Mouse (Mus musculus) hindbrain, embryonic 10.5 days (tissue): ENCODE measurements around the gene Gipc1. TPM values are rescaled to one million over a fixed set of nuclear protein-coding genes. Genes with fewer than 3 reads are reported as not detected.

Source experiments
- DNase-seq: peaks from one replicate; pipeline ENCODE4 v3.0.0-alpha.2; 2017; ENCODE audit warnings: low spot score
- H3K27ac ChIP-seq: fragments of 300-500 bp; sonication (generic); 2 replicates; pipeline ENCODE4 v1.5.1; 2016; ENCODE audit warnings: mild to moderate bottlenecking, moderate library complexity
- H3K27me3 ChIP-seq: fragments of 300-500 bp; sonication (generic); 2 replicates; pipeline ENCODE4 v1.6.1; 2016; ENCODE audit warnings: mild to moderate bottlenecking; ENCODE audit not compliant: poor library complexity, insufficient read depth, severe bottlenecking
- H3K36me3 ChIP-seq: fragments of 300-500 bp; sonication (generic); 2 replicates; pipeline ENCODE4 v1.6.1; 2016; ENCODE audit warnings: mild to moderate bottlenecking, moderate library complexity
- H3K4me1 ChIP-seq: fragments of 300-500 bp; sonication (generic); replicated peaks from 2 replicates; pipeline ENCODE4 v1.6.1; 2016; ENCODE audit warnings: mild to moderate bottlenecking
- H3K4me3 ChIP-seq: fragments of 300-500 bp; sonication (generic); 2 replicates; pipeline ENCODE4 v1.5.1; 2016; ENCODE audit warnings: mild to moderate bottlenecking, moderate library complexity
- H3K9me3 ChIP-seq: fragments of 300-500 bp; sonication (generic); 2 replicates; pipeline ENCODE4 v1.6.1; 2016; ENCODE audit warnings: mild to moderate bottlenecking, moderate library complexity
- WGBS: fragments of 180-500 bp; shearing (Covaris S2); methylation state at CpG from one replicate; pipeline ENCODE4 v1.1.7; 2016; 5-methylcytosine and 5-hydroxymethylcytosine counted together
- polyA plus RNA-seq: library from polyadenylated mRNA; unstranded; fragments of >200 nt; fragmentation: Nextera tagmentation; extraction: Ambion mirVana; gene quantifications from 2 replicates; pipeline ENCODE4 v1.2.1, GENCODE M21; 2016

Gipc1 gene
- polyA plus RNA-seq, 1 experiment from 2014 or later: 240 TPM

DNA sequence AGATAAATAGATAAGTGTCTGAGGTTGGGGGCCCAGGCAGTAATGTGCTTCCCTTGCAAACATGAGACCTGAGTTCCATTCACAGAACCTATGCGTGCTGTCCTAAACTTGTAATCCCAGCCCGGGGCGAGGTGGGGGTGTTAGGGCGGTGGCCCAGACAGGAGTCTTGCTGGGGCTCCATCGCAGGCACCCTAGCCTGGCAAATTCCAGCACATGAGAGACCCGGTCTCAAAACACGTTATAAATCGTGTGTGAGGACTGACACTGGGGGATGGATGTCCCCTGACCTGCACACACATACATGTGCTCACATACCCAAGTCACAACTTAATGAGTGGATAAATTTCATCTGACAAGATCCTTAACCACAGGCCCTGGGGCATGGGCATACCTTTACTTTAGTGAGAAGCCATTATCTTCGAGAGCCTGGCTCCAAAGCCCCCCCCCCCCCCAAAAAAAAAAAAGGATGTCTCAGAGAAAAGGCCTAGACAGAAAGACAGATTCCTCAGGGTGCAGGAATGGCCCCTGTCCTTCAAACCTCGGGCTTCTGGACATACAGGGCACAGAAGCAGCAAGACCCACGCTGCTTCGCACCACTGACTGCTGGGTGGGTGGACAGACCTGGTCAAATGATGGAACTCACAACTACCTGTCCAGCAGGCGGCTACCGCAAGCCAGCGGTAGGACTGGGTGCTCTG is 30.6 kb upstream of the Gipc1 start:
- no peak for DNase-seq
- Histone ChIP-seq H3K36me3 (no peaks in the 10 kb centered on the region), H3K9me3 (0 out of 2 replicates have a peak, but pooled peaks cover 3% of the 10 kb centered on the region), H3K4me1 (peaks cover 8% of the 10 kb centered on the region; the same call in 1 of the 2 replicates), H3K27ac (peak overlapping the region; percentile 84), H3K27me3 (peaks cover 10% of the 10 kb centered on the region; the same call in 1 of the 2 replicates), H3K4me3 (peak overlapping the region; percentile 54)
- WGBS: 57% methylated on average over 15 of the region's 15 CpGs

- DNase-seq: peak; percentile 88
- peaks cover 10% of the 10 kb centered on the region; the same call in 1 of the 2 replicates for H3K27me3 ChIP-seq
- peak overlapping the region; percentile 84 for H3K27ac ChIP-seq
- peaks cover 8% of the 10 kb centered on the region; the same call in 1 of the 2 replicates for H3K4me1 ChIP-seq
- WGBS: 11% methylated on average over 23 of the region's 23 CpGs
- H3K4me3 ChIP-seq: peak overlapping the region; percentile 54
- no peaks in the 10 kb centered on the region for H3K36me3 ChIP-seq
- H3K9me3 ChIP-seq: 0 out of 2 replicates have a peak, but pooled peaks cover 3% of the 10 kb centered on the region
Measured at GRCm38 (mm10) chr8:83622389-83622989, 30.0 kb upstream of the Gipc1 start.

- Histone ChIP-seq H3K4me3 (no peak overlapping the region), H3K27me3 (peaks cover 10% of the 10 kb centered on the region; the same call in 1 of the 2 replicates), H3K27ac (no peak overlapping the region), H3K4me1 (peaks cover 8% of the 10 kb centered on the region; the same call in 1 of the 2 replicates), H3K9me3 (0 out of 2 replicates have a peak, but pooled peaks cover under 1% of the 10 kb centered on the region), H3K36me3 (no peaks in the 10 kb centered on the region)
- no peak for DNase-seq
- WGBS: 87% methylated on average over 7 of the region's 7 CpGs
Measured at GRCm38 (mm10) chr8:83623549-83623948, 28.9 kb upstream of the Gipc1 start.

DNA sequence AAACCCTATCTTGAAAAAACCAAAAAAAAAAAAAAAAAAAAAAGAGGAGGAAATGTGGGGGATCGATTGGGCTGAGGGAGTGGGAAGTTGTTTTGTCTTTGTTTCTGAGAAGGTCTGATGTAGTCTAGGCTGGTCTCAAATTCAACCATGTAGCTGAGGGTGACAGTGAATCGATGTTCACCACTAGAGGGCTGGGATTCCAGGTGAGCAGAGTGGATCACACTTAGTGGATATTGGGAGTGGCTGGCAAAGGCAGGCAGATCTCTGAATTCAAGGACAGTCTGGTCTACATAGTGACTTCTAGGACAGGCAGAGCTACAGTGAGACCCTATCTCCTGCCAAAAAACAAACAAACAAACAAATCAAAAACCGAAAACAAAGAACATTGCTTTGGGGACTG is 27.7 kb upstream of the Gipc1 start:
- H3K27ac ChIP-seq: no peak overlapping the region
- H3K4me3 ChIP-seq: no peak overlapping the region
- peaks cover 10% of the 10 kb centered on the region; the same call in 1 of the 2 replicates for H3K27me3 ChIP-seq
- H3K36me3 ChIP-seq: no peaks in the 10 kb centered on the region
- peaks cover 8% of the 10 kb centered on the region; the same call in 1 of the 2 replicates for H3K4me1 ChIP-seq
- 46% methylated on average over 3 of the region's 3 CpGs for WGBS
- DNase-seq: peak; percentile 29
- no peaks in the 10 kb centered on the region for H3K9me3 ChIP-seq

- no peaks in the 10 kb centered on the region for H3K36me3 ChIP-seq
- H3K27me3 ChIP-seq: peaks cover 10% of the 10 kb centered on the region; the same call in 1 of the 2 replicates
- no peaks in the 10 kb centered on the region for H3K9me3 ChIP-seq
- no peak for DNase-seq
- no peak overlapping the region for H3K27ac ChIP-seq
- 91% methylated on average over 6 of the region's 6 CpGs for WGBS
- peaks cover 8% of the 10 kb centered on the region; the same call in 1 of the 2 replicates for H3K4me1 ChIP-seq
- no peak overlapping the region for H3K4me3 ChIP-seq
Measured at GRCm38 (mm10) chr8:83625676-83626299, 26.7 kb upstream of the Gipc1 start.

DNA sequence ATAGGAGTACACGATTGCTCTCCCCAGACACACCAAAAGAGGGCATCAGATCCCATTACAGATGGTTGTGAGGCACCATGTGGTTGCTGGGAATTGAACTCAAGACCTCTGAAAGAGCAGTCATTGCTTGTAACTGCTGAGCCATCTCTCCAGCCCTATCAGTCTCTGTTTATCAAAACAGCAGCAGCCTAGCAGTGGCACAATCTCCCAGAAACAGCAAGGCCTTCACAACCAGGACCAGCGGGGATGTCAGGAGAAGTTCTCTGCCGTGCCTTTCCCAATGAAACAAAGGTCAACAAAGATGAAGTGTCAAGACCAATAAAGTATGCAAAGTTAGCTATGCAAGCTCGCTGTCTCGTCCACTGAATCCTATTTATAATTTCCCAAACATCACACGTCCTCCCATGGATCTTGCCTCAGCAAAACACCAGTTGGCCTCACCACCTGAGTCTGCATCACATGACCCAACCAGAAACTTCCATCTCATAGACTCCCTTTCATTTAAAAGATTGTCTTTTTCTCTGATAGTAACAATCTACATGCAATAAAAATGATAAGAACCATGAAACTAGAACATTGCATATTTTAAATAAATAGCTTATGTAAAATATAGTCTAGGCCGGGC is 20.3 kb upstream of the Gipc1 start:
- H3K36me3 ChIP-seq: no peaks in the 10 kb centered on the region
- H3K27me3 ChIP-seq: no peaks in the 10 kb centered on the region
- H3K4me1 ChIP-seq: no peaks in the 10 kb centered on the region
- H3K27ac ChIP-seq: no peak overlapping the region
- DNase-seq: no peak
- peaks cover 5% of the 10 kb centered on the region; the same call in 1 of the 2 replicates for H3K9me3 ChIP-seq
- 89% methylated on average over 7 of the region's 7 CpGs for WGBS
- no peak overlapping the region for H3K4me3 ChIP-seq

GRCm38 (mm10) chr8:83638856-83639255 is 13.6 kb upstream of the Gipc1 start:
- Histone ChIP-seq H3K4me1 (no peaks in the 10 kb centered on the region), H3K4me3 (no peak overlapping the region), H3K36me3 (no peaks in the 10 kb centered on the region), H3K9me3 (peaks cover 5% of the 10 kb centered on the region; the same call in 1 of the 2 replicates), H3K27ac (no peak overlapping the region), H3K27me3 (no peaks in the 10 kb centered on the region)
- 76% methylated on average over 4 of the region's 4 CpGs for WGBS
- no peak for DNase-seq

GRCm38 (mm10) chr8:83639649-83640048 is 12.8 kb upstream of the Gipc1 start:
- Histone ChIP-seq H3K27ac (no peak overlapping the region), H3K4me1 (no peaks in the 10 kb centered on the region), H3K4me3 (no peak overlapping the region), H3K36me3 (no peaks in the 10 kb centered on the region), H3K27me3 (no peaks in the 10 kb centered on the region), H3K9me3 (peaks cover 5% of the 10 kb centered on the region; the same call in 1 of the 2 replicates)
- no peak for DNase-seq
- 77% methylated on average over 5 of the region's 5 CpGs for WGBS

- WGBS: 94% methylated on average over 11 of the region's 11 CpGs
- DNase-seq: no peak
- Histone ChIP-seq H3K4me1 (peaks cover 7% of the 10 kb centered on the region), H3K27ac (no peak overlapping the region), H3K9me3 (no peaks in the 10 kb centered on the region), H3K27me3 (no peaks in the 10 kb centered on the region), H3K36me3 (no peaks in the 10 kb centered on the region), H3K4me3 (no peak overlapping the region)
Measured at GRCm38 (mm10) chr8:83647511-83647910, 5.0 kb upstream of the Gipc1 start.

- WGBS: 92% methylated on average over 4 of the region's 4 CpGs
- no peak overlapping the region for H3K4me3 ChIP-seq
- H3K4me1 ChIP-seq: peaks cover 8% of the 10 kb centered on the region
- DNase-seq: no peak
- no peaks in the 10 kb centered on the region for H3K27me3 ChIP-seq
- no peaks in the 10 kb centered on the region for H3K36me3 ChIP-seq
- no peak overlapping the region for H3K27ac ChIP-seq
- no peaks in the 10 kb centered on the region for H3K9me3 ChIP-seq
Measured at GRCm38 (mm10) chr8:83648031-83648430, 4.4 kb upstream of the Gipc1 start.

DNA sequence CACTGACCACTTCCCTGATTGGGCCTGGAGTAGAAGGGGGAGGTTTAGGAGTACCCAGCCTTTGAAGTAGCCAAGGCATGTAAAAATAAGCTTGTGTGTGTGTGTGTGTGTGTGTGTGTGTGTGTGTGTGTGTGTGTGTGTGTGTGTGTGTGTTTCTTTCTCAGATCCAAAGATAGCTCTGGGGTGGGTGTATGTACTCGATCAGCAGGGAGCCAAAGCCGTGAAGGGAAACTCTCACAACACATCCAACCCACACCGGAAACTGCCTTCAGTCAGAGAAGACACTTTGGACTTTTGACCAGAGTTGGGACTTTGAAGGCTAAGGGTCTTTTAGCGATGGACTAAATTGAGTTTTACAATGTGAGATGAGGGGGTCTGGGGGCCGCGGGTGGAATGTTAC is 2.8 kb upstream of the Gipc1 start:
- 89% methylated on average over 6 of the region's 6 CpGs for WGBS
- Histone ChIP-seq H3K27ac (no peak overlapping the region), H3K36me3 (peaks cover 3% of the 10 kb centered on the region; the same call in 1 of the 2 replicates), H3K9me3 (no peaks in the 10 kb centered on the region), H3K4me1 (peaks cover 20% of the 10 kb centered on the region), H3K27me3 (no peaks in the 10 kb centered on the region), H3K4me3 (no peak overlapping the region)
- no peak for DNase-seq

GRCm38 (mm10) chr8:83652744-83653661 is 526 bp downstream of the Gipc1 start:
- Histone ChIP-seq H3K27ac (peak overlapping the region; percentile 96), H3K4me3 (peak overlapping the region; percentile 92)
- DNase-seq: peak; percentile 44

More at GRCm38 (mm10) chr8:83652744-83653661, 526 bp downstream of the Gipc1 start:
- H3K4me1 ChIP-seq: peaks cover 22% of the 10 kb centered on the region
- peaks cover 35% of the 10 kb centered on the region for H3K36me3 ChIP-seq
- H3K27me3 ChIP-seq: no peaks in the 10 kb centered on the region
- no peaks in the 10 kb centered on the region for H3K9me3 ChIP-seq
- WGBS: 4% methylated on average over 46 of the region's 46 CpGs
